Mouse (Mus musculus) heart, postnatal 36 days (tissue): Measurements from ENCODE around the gene Cat. TPM values are rescaled to one million over a fixed set of nuclear protein-coding genes. Genes with fewer than 3 reads are reported as not detected.
A peak's percentile ranks its signal among the peaks of the same experiment; 100 is the strongest.

ENCODE experiments used
- DNase-seq, 2 experiments: peaks; one replicate each; pipeline ENCODE4 v3.0.0; 2021 to 2022
- intact Hi-C: fragments of 180-260 bp; cut with DNase I; formaldehyde crosslinking; loops from one replicate; pipeline ENCODE4 v1.15.1; 2025
- total RNA-seq, 2 experiments: library from RNA; stranded (reverse); gene quantifications; 2 replicates each; pipeline ENCODE4 v1.2.3; 2021

Gene Cat
- total RNA-seq, 2 experiments from 2014 or later: 239 to 279 TPM

- intact Hi-C loops: no loop called here
- no peak for DNase-seq
These were observed 6.6 kb downstream of the Cat start for GRCm38 (mm10) chr2:103478326-103478725.

DNA sequence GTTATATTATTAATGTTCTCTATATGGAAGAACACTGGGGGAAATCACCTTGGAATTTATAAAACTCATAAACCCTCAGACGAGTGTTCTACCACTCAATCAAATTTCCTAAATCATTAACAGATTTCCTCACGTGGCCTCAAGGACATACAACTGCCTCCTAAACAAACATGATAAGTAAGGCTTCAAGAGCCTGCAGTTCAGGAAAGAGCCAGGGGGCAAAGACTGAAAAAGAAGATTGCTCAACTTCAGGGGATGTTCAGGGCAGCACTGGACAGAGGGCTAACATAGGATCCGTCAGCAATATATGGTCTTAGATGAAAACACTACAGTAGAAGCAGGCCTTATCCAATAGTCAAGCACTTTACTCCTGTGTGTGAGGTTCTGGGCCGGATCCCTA lies 7.5 kb downstream of the Cat start:
- intact Hi-C loops: no loop called here
- DNase-seq: no peak

GRCm38 (mm10) chr2:103476657-103477056 lies 8.3 kb downstream of the Cat start:
- intact Hi-C loops: no loop called here
- no peak for DNase-seq

- DNase-seq: no peak
- intact Hi-C loops: no loop called here
These were observed 8.8 kb downstream of the Cat start for GRCm38 (mm10) chr2:103476180-103476579.

- intact Hi-C loops: no loop called here
- DNase-seq: no peak
These were observed 11.6 kb downstream of the Cat start for GRCm38 (mm10) chr2:103473362-103473761.

DNA sequence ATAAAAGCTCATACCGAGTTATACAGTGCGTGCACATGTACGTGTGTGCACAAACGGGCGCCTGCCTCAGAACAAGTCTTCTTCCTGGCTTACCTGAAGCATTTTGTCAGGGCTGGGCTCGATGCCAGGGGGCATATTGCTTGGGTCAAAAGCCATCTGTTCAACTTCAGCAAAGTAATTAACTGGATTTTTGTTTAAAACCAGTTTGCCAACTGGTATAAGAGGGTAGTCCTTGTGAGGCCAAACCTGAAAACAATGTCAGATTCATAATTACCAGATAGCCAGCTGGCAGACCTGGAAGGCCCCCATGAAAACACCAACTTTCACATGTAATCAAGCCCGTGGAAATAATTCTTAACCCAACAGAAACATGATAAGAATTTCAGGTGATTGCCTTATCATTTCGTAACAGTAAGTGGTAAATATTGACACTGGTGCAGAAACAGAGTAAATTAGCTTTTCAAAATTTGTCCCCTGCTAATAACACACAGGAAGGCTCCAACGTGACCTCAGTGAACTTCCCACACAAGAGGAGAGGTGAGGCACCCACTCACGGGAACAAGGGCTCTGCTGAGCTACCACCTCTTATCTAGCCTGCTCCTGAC lies 17.9 kb downstream of the Cat start:
- intact Hi-C loops: no loop called here
- DNase-seq: no peak

DNA sequence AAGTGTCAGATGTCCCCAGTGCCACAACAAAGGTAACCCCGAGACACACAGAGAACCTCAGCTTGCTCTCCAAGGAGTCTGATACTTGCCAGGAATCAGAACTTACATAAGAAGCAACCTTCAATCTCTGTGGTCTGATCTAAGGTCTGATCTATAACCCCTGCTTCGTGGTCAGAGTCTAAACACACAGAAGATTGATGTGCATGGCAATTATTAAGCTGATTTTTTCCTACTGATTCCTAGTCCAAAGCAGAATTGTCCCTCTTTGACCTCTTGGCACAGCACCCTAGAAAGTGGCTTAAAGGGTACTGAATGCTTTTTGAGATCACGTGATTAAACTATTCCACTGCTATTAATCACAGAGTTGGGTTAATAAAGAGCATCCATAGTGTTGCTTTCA lies 18.7 kb downstream of the Cat start:
- intact Hi-C loops: no loop called here
- no peak for DNase-seq

DNA sequence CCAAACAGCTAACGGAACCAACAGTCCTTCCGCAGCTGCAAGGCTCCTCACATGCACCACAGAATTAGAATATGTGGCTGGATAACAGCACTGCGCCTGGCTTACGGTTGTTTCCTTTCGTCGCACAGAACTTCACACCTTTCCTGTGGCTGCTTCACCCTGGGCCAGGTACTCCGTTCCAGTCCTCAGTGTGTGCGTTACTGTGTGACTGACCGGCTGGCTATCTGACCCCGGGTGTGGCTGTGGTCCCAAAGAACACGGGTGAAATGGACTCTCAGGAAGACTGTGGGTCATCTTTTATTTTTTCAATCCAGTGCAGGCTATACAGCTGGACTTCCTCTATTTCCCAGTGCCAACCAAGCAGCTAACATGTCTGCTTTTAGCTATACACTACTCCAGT lies 19.5 kb downstream of the Cat start:
- intact Hi-C loops: no loop called here
- no peak for DNase-seq

DNA sequence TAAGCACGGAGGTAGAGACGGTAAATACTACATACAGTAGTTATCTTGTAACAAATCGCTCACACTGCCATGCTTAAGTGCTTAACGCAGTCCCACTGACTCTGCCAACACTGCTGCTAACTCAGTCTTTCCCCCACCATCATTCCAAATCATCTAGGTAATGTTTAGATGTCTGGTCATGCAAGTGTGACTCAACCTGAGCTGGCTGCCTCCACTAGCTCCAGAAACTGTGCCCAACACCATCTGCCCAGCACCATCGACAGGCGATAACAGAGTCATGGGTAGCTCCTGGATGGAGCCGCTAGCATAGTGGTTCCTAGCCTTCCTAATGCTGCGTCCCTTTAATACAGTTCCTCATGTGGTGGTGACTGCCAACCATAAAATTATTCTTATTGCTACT lies 20.4 kb downstream of the Cat start:
- DNase-seq: no peak
- intact Hi-C loops: no loop called here

DNA sequence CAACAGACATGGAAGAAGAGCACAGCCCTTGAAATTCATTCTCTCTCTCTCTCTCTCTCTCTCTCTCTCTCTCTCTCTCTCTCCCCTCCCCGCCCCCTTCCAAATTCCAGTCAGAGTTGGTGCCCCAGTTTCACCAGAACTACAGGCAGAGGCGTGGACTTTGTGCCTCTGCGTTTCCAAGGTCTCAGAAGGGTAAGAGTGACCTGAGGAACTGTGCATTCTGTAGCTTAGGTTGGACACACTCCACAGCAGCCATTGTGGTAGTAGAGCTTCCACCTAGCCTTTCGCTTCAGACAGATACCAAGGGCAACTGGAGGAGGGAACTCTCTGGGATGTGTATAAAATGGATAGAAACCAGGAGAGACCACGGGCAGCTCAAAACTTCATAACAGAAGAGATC lies 22.2 kb downstream of the Cat start:
- DNase-seq: no peak
- intact Hi-C loops: no loop called here

- no peak for DNase-seq
- intact Hi-C loops: no loop called here
These were observed 23.2 kb downstream of the Cat start for GRCm38 (mm10) chr2:103461743-103462142.

- intact Hi-C loops: no loop called here
- DNase-seq: no peak
These were observed 23.8 kb downstream of the Cat start for GRCm38 (mm10) chr2:103461210-103461609.

DNA sequence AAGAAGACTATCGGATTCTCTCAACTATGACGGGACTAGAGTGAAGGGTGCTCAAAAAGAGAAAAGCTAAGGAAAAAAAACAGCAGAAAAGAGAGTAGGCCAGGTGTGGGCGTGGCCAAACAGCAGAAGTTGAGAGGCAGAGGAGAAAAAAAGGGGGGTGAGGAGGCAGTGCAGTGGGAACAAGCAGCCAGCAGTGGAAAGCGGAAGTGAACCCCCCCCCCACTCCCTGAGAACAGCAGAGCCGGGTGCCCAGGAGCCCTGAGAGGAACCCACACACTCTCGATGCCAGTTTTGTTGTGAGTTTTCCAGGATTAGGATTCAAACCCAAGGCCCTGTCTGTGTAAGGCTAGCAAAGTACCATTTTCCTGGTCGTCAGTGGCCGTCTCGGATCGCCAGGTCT lies 25.9 kb downstream of the Cat start:
- no peak for DNase-seq
- intact Hi-C loops: loop anchor here (10.0 kb wide), 1 partner anchor 256 kb away; no protein-coding TSS in a partner anchor

DNA sequence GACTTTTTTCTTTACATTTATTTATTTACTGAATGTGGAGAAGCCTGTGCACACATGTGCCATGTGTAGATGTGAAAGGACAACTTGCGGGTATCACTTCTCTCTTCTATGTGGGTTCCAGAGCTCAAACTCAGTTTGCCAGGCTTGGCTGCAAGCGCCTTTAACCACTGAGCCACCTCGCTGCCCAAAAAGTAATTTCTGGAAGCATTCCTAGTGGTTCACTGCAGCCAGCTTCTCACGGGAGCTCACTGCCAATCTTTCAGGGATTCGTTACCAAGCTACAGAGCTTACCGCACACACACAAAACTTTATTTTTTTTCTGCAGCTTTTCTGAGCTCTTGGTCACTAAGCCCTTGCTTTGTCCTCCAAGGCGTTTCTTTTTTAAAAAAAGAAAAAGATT lies 27.3 kb downstream of the Cat start:
- intact Hi-C loops: loop anchor here (2.0 to 10.0 kb wide), 2 partner anchors 27 to 257 kb away; partner anchors contain the start of gene Cat
- no peak for DNase-seq

- intact Hi-C loops: loop anchor here (2.0 to 10.0 kb wide), 2 partner anchors 28 to 258 kb away; partner anchors contain the start of gene Cat
- DNase-seq: no peak
These were observed 27.9 kb downstream of the Cat start for GRCm38 (mm10) chr2:103457048-103457447.

DNA sequence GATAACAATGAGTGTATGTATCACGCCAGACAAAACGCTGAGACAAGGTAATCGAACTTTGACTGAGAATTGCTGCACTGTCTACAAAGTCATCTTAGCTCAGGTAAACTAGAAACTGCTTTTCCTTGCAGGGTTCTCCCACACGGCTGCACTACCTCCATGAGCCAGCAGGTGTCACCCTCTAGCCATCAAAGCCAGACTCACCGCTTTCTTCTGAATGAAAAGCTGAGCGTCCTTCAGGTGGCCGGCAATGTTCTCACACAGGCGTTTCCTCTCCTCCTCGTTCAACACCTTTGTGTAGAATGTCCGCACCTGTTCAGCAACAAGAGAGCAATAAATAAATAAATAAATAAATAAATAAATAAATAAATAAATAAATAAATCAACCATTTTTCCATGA lies 28.3 kb downstream of the Cat start:
- peak; percentile 82 to 90 for DNase-seq
- intact Hi-C loops: loop anchor here (1.0 to 10.0 kb wide), 3 partner anchors 28 to 258 kb away; partner anchors contain the start of gene Cat

GRCm38 (mm10) chr2:103455748-103456147 lies 29.2 kb downstream of the Cat start:
- intact Hi-C loops: loop anchor here (1.0 to 10.0 kb wide), 3 partner anchors 29 to 259 kb away; partner anchors contain the start of gene Cat
- DNase-seq: no peak

DNA sequence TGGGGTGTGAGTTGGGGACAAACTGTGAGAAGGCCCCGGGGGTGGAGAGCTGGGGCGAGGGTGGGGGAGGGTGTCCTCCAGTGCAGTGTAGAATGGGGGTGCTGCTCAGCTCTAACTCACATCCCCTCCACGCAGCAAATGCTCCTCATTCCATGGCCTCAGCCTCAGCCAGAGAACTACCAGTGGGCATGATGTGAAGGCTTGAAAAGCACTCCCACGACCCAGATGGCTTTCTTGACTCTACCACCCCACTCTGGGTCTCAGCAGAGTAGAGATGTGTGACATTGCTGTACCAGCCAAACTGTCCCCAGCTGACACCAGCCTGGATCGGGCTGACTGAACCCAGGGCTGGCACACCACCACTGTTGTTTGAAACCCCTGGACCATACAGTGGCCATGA lies 32.4 kb downstream of the Cat start:
- no peak for DNase-seq
- intact Hi-C loops: loop anchor here (10.0 kb wide), 1 partner anchor 262 kb away; no protein-coding TSS in a partner anchor

DNA sequence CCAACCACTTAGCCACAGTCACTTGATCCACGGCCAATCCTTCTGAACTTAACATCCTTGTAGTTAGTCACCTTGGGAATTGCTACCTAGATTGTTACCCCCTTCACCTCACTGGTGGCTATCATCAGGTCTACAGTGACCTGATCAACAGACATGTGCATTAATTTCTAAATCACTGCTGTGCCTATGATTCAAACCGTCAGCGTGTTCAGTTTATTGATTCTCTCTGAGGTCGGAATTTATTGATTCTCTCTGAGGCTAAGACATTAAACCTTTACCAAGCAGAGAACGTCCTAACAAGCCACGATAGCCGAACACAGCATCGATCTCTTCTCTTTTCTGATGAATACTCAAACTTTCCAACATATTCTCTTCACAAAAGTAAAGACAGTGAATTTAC lies 34.7 kb downstream of the Cat start:
- intact Hi-C loops: loop anchor here (10.0 kb wide), 1 partner anchor 265 kb away; no protein-coding TSS in a partner anchor
- DNase-seq: no peak

- intact Hi-C loops: loop anchor here (10.0 kb wide), 1 partner anchor 265 kb away; no protein-coding TSS in a partner anchor
These were observed 35.1 kb downstream of the Cat start for GRCm38 (mm10) chr2:103449813-103450212.

DNA sequence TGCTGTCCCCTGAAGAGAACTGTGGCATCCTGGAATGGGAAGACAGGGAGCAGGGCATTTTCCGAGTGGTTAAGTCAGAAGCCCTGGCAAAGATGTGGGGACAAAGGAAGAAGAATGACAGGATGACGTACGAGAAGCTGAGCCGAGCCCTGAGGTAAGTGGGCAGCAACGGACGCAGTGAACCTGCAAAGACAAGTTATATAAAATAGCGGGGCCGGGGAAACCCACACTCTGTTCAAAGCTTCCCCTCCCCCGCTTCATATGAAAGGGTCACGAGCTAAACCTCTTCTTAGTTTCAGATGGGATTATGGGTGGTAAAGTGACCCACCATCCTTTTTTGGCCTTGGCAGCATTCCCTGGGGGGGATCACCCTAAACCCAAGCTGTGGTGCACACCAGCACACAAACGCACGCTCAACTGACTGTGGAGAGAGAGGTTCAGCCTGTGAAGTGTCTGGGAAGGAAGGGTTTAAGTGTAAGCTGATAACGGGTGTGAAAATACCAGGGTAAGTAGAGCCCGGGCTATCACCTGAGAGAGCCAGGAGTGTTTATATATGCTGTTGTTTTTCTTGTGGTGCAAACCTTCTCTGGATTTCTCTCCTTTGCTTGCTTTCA lies 35.9 kb downstream of the Cat start:
- intact Hi-C loops: no loop called here

More at GRCm38 (mm10) chr2:103449813-103450212, 35.1 kb downstream of the Cat start:
- no peak for DNase-seq

GRCm38 (mm10) chr2:103446326-103446725 lies 38.6 kb downstream of the Cat start:
- DNase-seq: no peak
- intact Hi-C loops: no loop called here

More for the DNA sequence above, 35.9 kb downstream of the Cat start:
- DNase-seq: no peak
